Mouse (Mus musculus): ENCODE results near the gene Akt2. TPM values are rescaled to one million over a fixed set of nuclear protein-coding genes. Genes with fewer than 3 reads are reported as not detected.

Gene Akt2
- total RNA-seq, 2 experiments from 2014 or later: 92.2 to 103 TPM

DNA sequence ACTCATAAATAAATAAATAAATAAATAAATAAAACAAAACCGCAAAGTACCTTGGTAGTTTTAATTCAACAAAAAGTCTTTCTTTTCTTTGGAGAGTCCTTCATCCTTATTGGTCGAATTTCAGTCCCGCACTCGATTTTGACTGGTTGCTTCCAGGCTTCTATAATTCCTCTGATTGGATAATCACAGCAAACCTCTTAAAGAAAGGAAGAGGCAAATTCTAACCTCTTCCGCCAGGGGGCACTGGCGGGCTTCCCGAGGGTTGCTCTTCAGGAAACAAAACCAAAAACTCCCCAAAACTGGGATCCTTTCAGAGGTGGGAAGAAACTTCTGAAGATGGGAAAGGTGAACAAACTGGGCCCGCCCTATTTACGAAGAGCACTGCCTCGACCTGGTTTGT, 59.6 kb downstream of the Akt2 start:
- peak in 1 of 2 experiments; percentile 84 for DNase-seq (ENCODE audit: extremely low spot score in 1 of 2, low spot score in 2 of 2)
- intact Hi-C loops (cut with DNase I): no loop called here

- peak; percentile 59 to 89 for DNase-seq (ENCODE audit: extremely low spot score in 1 of 2, low spot score in 2 of 2)
- intact Hi-C loops (cut with DNase I): no loop called here
These were observed 62.5 kb downstream of the Akt2 start, which contains the start of gene Ttc9b for GRCm38 (mm10) chr7:27653681-27654437. Gene Ttc9b (plus strand): TSS chr7:27653915.

GRCm38 (mm10) chr7:27654607-27655276, 63.4 kb downstream of the Akt2 start:
- peak in 1 of 2 experiments; percentile 69 for DNase-seq (ENCODE audit: extremely low spot score in 1 of 2, low spot score in 2 of 2)
- intact Hi-C loops (cut with DNase I): no loop called here

DNA sequence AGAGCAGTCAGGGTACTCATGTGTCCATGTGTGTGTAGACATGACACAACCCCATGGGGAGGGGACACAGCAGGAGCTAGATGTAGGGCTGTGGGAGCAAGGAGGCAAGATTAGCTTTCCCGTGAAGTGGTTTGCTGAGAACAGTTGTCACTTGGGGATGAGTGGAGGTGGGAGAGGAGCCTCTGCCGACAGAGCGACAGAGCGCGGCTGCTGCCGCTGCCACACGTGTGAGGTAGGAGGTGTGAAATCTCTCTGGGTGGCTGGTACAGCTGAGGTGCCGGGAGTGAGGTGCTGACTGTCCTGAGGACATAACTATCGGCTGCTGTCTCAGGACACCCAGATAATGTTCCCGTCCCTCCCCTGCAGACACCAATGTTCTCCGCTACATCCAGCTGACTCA, 64.2 kb downstream of the Akt2 start:
- intact Hi-C loops (cut with DNase I): no loop called here
- DNase-seq (ENCODE audit: extremely low spot score in 1 of 2, low spot score in 2 of 2): no peak

- intact Hi-C loops (cut with DNase I): no loop called here
- no peak for DNase-seq (ENCODE audit: extremely low spot score in 1 of 2, low spot score in 2 of 2)
These were observed 65.2 kb downstream of the Akt2 start for GRCm38 (mm10) chr7:27656600-27656999.

GRCm38 (mm10) chr7:27657824-27658395, 66.6 kb downstream of the Akt2 start:
- no peak for DNase-seq (ENCODE audit: extremely low spot score in 1 of 2, low spot score in 2 of 2)
- intact Hi-C loops (cut with DNase I): no loop called here

DNA sequence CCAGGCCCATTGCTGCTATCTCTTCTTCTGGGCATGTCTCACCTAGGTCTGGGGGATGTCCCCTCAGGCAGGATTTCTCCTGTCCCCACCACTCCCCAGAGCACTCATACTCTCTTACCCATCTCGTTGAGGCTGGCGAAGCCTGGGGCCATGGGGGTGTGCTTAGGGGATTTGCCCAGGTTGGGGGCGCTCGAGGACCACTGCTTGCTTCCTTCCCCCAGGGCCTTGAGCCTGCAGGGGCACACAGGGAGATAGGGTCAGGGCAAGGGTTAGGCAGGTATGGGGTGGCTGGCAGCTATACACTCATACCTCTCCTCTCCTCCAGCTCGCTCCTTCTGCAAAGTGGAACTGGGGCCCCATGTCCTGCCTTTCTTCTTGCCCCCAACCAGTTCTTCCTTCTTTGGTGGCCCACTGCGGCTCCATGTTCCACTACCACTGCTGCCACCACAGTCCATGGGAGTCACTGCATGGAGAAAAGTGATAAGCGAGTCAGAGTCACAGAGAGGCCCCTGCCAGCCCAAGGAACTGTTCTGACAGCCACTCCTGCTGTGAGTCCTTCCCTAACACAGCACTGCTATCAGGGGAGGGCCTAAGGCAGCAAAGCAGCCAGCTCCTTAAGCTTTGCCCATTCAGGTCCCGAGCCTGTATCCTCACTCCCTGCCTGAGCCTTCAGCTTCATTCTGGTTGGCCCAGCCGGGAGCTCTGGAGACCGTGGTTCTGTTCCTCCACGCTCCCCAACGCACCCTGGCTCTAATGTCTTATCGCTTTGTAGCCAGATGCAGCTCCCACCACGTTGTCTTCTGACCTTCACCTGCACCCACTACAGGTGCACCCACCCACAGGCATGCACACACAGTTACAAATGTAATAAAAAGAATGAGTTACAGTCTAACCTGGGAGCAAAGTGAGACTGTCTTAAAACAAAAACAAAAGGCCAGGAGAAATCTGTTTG, 67.6 kb downstream of the Akt2 start:
- no peak for DNase-seq (ENCODE audit: extremely low spot score in 1 of 2, low spot score in 2 of 2)
- intact Hi-C loops (cut with DNase I): no loop called here

DNA sequence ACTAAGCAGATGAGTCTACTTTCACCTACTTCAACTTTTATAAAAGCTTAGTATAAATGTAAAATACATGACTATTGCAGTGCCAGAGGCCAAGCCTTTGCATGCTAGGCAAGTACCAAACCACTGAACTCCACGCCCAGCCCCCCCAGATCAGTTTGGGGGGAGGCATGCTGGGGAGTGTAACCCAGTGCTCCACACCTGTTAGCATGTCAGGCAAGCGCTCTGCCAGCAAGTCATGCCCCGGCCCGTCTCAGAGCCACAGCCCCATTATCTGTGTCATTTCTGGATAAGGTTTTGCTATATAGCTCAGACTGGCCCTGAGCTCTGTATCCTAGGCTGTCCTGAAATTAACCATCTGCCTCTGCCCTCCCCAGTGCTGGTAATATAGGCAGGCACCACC, 70.7 kb downstream of the Akt2 start:
- no peak for DNase-seq (ENCODE audit: extremely low spot score in 1 of 2, low spot score in 2 of 2)
- intact Hi-C loops (cut with DNase I): no loop called here

- intact Hi-C loops (cut with DNase I): no loop called here
- DNase-seq (ENCODE audit: extremely low spot score in 1 of 2, low spot score in 2 of 2): peak in 1 of 2 experiments; percentile 45
These were observed 81.8 kb downstream of the Akt2 start for GRCm38 (mm10) chr7:27673064-27673574.

GRCm38 (mm10) chr7:27673575-27674131, 82.3 kb downstream of the Akt2 start:
- peak in 1 of 2 experiments; percentile 71 for DNase-seq (ENCODE audit: extremely low spot score in 1 of 2, low spot score in 2 of 2)
- intact Hi-C loops (cut with DNase I): no loop called here

DNA sequence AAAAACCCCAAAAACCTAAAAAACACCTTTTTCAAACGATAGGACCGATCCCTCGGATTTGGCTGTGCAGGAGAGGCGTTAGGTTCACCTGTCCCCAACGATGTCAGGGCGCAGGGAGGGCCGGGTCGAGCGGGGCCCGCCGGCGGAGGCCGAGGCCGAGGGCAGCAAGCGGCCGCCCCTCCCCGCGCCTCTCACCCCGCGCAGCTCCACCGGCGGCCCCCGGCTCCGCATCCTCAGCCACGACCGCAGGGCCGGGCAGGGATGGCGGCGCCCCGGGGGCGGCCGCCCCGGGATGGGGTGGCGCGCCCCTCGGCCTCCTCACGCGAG, 82.8 kb downstream of the Akt2 start:
- no peak for DNase-seq (ENCODE audit: extremely low spot score in 1 of 2, low spot score in 2 of 2)
- intact Hi-C loops (cut with DNase I): no loop called here

DNA sequence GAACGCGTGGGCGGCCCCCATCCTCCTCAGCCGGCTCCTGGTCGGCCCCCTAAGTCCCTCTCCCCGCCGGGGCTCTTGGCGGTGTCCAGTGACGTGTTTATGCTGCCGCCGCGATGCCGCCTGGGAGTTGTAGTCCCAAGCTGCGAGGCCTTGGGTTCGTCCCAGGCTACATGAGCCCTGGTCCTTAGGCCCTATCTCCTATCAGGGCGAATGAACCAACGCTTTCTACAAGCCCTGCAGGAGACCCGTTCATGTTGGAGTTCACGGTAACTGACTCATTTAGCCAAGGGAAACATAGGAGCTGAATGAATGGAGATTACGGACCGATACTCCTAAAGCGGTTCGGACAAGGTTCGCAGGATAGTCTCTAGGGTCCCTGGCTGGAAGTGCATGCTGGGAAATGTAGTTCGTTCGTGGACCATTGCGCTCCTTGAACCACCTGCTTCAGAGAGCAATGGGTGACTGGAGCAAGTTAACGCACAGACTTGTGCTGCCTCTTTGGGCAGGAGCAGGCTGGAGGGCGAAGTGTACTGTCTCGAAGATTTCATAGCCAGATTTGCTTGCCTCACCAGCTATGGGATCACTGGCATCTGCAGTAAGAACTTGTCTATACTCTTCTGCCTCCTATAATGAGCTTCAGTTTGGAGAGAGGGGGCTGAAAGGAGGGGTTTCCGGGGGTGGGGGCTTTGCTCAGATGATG, 83.3 kb downstream of the Akt2 start, which contains the start of gene Map3k10:
Gene Map3k10, minus strand, starts transcription at position 77 of the 700 bp plus-strand sequence.
- intact Hi-C loops (cut with DNase I): no loop called here
- peak; percentile 94 to 95 for DNase-seq (ENCODE audit: extremely low spot score in 1 of 2, low spot score in 2 of 2)

DNA sequence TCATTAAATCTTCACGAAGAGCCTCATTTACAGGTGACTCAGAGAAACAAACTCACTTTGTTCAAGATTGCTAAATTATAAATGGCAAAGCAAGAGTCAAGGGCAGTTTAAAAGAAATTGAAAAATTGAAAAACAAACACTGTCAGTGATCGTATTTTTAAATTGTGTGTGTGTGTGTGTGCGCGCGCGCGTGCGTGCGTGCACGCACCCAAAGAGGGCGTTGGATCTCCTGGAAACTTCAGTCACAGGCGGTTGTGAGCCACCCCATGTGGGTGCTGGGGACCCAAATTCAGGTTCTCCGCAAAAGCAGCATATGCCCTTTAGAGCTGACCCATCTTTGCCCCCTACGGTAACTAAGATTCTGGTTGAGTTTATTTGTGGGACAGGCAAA, 83.9 kb downstream of the Akt2 start:
- no peak for DNase-seq (ENCODE audit: extremely low spot score in 1 of 2, low spot score in 2 of 2)
- intact Hi-C loops (cut with DNase I): no loop called here

DNA sequence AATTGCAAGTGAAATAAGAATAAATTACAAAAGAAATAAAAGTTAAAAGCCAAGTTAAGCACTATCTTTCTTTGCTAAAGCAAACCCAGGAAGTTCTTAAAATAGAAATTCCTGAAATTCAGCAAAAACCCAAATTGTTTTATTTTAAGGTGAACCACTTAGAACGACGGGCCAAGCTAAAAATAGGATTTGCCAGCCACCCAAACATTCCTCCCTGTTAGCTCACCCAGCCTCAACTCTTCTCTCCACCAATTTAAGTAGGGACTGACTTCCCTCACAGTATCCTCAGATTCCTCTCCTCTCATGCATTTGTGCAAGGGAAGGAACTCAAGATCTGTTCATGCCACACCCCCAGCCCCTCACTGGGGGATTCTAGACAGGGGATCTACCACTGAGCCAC, 91.9 kb downstream of the Akt2 start:
- no peak for DNase-seq (ENCODE audit: extremely low spot score in 1 of 2, low spot score in 2 of 2)
- intact Hi-C loops (cut with DNase I): no loop called here

GRCm38 (mm10) chr7:27685220-27685619, 93.9 kb downstream of the Akt2 start:
- intact Hi-C loops (cut with DNase I): loop anchor here (5.0 kb wide), 1 partner anchor 42 kb away; no protein-coding TSS in a partner anchor
- no peak for DNase-seq (ENCODE audit: extremely low spot score in 1 of 2, low spot score in 2 of 2)

- intact Hi-C loops (cut with DNase I): loop anchor here (5.0 kb wide), 1 partner anchor 42 kb away; no protein-coding TSS in a partner anchor
- no peak for DNase-seq (ENCODE audit: extremely low spot score in 1 of 2, low spot score in 2 of 2)
These were observed 94.3 kb downstream of the Akt2 start for GRCm38 (mm10) chr7:27685681-27686080.

DNA sequence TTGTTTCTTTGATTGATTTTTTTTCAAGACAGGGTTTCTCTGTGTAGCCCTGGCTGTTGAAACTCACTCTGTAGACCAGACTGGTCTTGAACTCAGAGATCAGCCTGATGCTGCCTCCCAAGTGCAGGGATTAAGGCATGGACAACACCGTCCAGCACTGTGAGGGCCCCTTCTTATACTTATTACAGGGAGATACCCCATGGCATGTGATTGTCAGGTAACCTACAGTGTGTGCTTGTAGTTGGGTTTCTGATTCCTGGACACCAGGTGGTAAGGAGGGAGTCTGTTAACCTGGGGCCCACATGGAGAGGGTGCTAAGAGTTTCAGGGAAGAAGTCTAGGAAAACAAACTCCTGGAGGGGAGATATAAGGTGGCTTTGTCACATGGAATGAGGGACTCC, 95.7 kb downstream of the Akt2 start:
- intact Hi-C loops (cut with DNase I): loop anchor here (5.0 kb wide), 1 partner anchor 40 kb away; no protein-coding TSS in a partner anchor
- no peak for DNase-seq (ENCODE audit: extremely low spot score in 1 of 2, low spot score in 2 of 2)

DNA sequence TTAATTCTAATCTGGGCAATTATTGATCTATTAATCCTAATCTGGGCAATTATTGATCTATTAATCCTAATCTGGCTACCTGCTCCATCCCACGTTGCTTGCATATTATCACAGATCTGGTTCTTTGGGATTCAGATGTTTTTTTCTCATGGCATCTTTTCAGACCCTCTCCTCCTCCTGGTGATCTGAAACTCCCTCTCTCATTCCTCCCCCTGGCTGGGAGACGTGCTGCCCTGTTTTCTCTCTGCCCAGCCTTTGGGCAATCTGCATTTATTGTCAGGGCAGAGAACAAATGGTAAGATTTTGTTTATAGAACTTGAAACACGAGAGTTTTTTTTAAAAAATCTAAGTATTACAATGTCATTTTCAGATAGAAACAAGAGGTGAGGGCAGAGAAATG, 96.5 kb downstream of the Akt2 start:
- intact Hi-C loops (cut with DNase I): loop anchor here (5.0 kb wide), 1 partner anchor 39 kb away; no protein-coding TSS in a partner anchor
- no peak for DNase-seq (ENCODE audit: extremely low spot score in 1 of 2, low spot score in 2 of 2)
